Mouse (Mus musculus) lung, postnatal 0 days (tissue): ENCODE results near the gene Nenf. TPM values are rescaled to one million over a fixed set of nuclear protein-coding genes. Genes with fewer than 3 reads are reported as not detected.

ENCODE experiments used
- ATAC-seq: fragments of 200-750 bp; cut with Nextera tagmentation; 2 replicates; pipeline ENCODE4 v1.8.0; 2017; ENCODE audit warnings: moderate library complexity
- DNase-seq: peaks from one replicate; pipeline ENCODE4 v3.0.0-alpha.2; 2016; ENCODE audit warnings: low spot score
- H3K27ac ChIP-seq: fragments of 300-500 bp; sonication (generic); 2 replicates; pipeline ENCODE4 v1.5.1; 2014; ENCODE audit warnings: antibody characterized with exemption, mild to moderate bottlenecking, low read length, mixed read lengths
- H3K27me3 ChIP-seq: fragments of 300-500 bp; sonication (generic); replicated peaks from 2 replicates; pipeline ENCODE4 v1.6.1; 2014; ENCODE audit warnings: low read length, mixed read lengths; ENCODE audit not compliant: insufficient read depth
- H3K36me3 ChIP-seq: fragments of 300-500 bp; sonication (generic); 2 replicates; pipeline ENCODE4 v1.6.1; 2014; ENCODE audit warnings: low read length, mixed read lengths; ENCODE audit not compliant: insufficient read depth
- H3K4me1 ChIP-seq: fragments of 300-500 bp; sonication (generic); 2 replicates; pipeline ENCODE4 v1.6.1; 2014; ENCODE audit warnings: antibody characterized with exemption, low read depth, low read length, mixed read lengths; ENCODE audit not compliant: insufficient read depth
- H3K4me2 ChIP-seq: fragments of 300-500 bp; sonication (generic); replicated peaks from 2 replicates; pipeline ENCODE4 v1.6.1; 2014; ENCODE audit warnings: low read depth, mild to moderate bottlenecking, low read length, moderate library complexity, mixed read lengths
- H3K4me3 ChIP-seq: fragments of 300-500 bp; sonication (generic); 2 replicates; pipeline ENCODE4 v1.5.1; 2014; ENCODE audit warnings: low read depth, low read length
- H3K9ac ChIP-seq: fragments of 300-500 bp; sonication (generic); replicated peaks from 2 replicates; pipeline ENCODE4 v1.6.1; 2014; ENCODE audit warnings: low read depth, mild to moderate bottlenecking
- H3K9me3 ChIP-seq: fragments of 300-500 bp; sonication (generic); 2 replicates; pipeline ENCODE4 v1.6.1; 2016; ENCODE audit warnings: low read length, mixed read lengths
- CTCF ChIP-seq: IDR thresholded peaks from 2 replicates; pipeline ENCODE4 v1.5.1; 2016; ENCODE audit warnings: antibody characterized with exemption, mild to moderate bottlenecking
- EP300 ChIP-seq: IDR thresholded peaks from 2 replicates; pipeline ENCODE4 v1.6.1; 2016; ENCODE audit warnings: antibody characterized with exemption, mild to moderate bottlenecking, control low read depth
- WGBS: fragments of 180-500 bp; shearing (Covaris S2); extraction: QIAGEN DNeasy Blood & Tissue Kit; methylation state at CpG from one replicate; pipeline ENCODE4 v1.1.7; 2014; 5-methylcytosine and 5-hydroxymethylcytosine counted together
- polyA plus RNA-seq: library from polyadenylated mRNA; unstranded; fragments of >200 nt; fragmentation: Nextera tagmentation; extraction: Ambion mirVana; gene quantifications from 2 replicates; pipeline ENCODE4 v1.2.1, GENCODE M21; 2015

Gene Nenf
- polyA plus RNA-seq, result 149 and 177 TPM in 2 replicates

- TF ChIP-seq EP300 (no peak), CTCF (peak; percentile 54)
- Histone ChIP-seq H3K9ac (peak within 1 kb of the TSS; percentile 71), H3K4me2 (peak within 1 kb of the TSS; percentile 79), H3K4me1 (peaks cover 10% of the 10 kb centered on the region; the same call in 1 of the 2 replicates), H3K4me3 (peak within 1 kb of the TSS; percentile 63), H3K27me3 (no peaks in the 10 kb centered on the region), H3K27ac (peak within 1 kb of the TSS; percentile 90), H3K36me3 (no peaks in the 10 kb centered on the region), H3K9me3 (no peaks in the 10 kb centered on the region)
- peak; percentile 91 for ATAC-seq
- 4% methylated on average over 27 of the region's 54 CpGs for WGBS
- peak; percentile 83 for DNase-seq
These were observed at the start of gene Nenf for GRCm38 (mm10) chr1:191317591-191318196. Gene Nenf (minus strand): TSS chr1:191318194.

- no peak for ATAC-seq
- H3K27me3 ChIP-seq, result no peaks in the 10 kb centered on the region
- WGBS, result 74% methylated on average over 4 of the region's 4 CpGs
These were observed 46.5 kb upstream of the Nenf start for GRCm38 (mm10) chr1:191364477-191364876.

GRCm38 (mm10) chr1:191362412-191362811 is 44.4 kb upstream of the Nenf start:
- Histone ChIP-seq H3K4me2 (no peak overlapping the region), H3K27me3 (no peaks in the 10 kb centered on the region), H3K27ac (no peak overlapping the region), H3K36me3 (peaks cover 34% of the 10 kb centered on the region; the same call in 1 of the 2 replicates), H3K4me1 (no peaks in the 10 kb centered on the region), H3K4me3 (no peak overlapping the region), H3K9me3 (no peaks in the 10 kb centered on the region), H3K9ac (no peak overlapping the region)
- TF ChIP-seq CTCF (no peak), EP300 (no peak)
- DNase-seq (no peak), ATAC-seq (no peak)
- 69% methylated on average over 6 of the region's 6 CpGs for WGBS

More at GRCm38 (mm10) chr1:191364477-191364876, 46.5 kb upstream of the Nenf start:
- no peak overlapping the region for H3K9ac ChIP-seq
- no peak overlapping the region for H3K4me2 ChIP-seq
- H3K36me3 ChIP-seq, result peaks cover 25% of the 10 kb centered on the region; the same call in 1 of the 2 replicates
- no peaks in the 10 kb centered on the region for H3K9me3 ChIP-seq
- peak; percentile 49 for DNase-seq
- H3K27ac ChIP-seq, result no peak overlapping the region
- no peaks in the 10 kb centered on the region for H3K4me1 ChIP-seq
- no peak overlapping the region for H3K4me3 ChIP-seq
- TF ChIP-seq CTCF (peak; percentile 69), EP300 (no peak)

GRCm38 (mm10) chr1:191359478-191359877 is 41.5 kb upstream of the Nenf start:
- peaks cover 36% of the 10 kb centered on the region; the same call in 1 of the 2 replicates for H3K36me3 ChIP-seq

GRCm38 (mm10) chr1:191356936-191357335 is 38.9 kb upstream of the Nenf start:
- no peaks in the 10 kb centered on the region for H3K27me3 ChIP-seq
- no peak for TF ChIP-seq EP300
- no peak for TF ChIP-seq CTCF
- no peaks in the 10 kb centered on the region for H3K4me1 ChIP-seq
- no peak overlapping the region for H3K4me2 ChIP-seq
- ATAC-seq (no peak), DNase-seq (no peak)
- no peak overlapping the region for H3K4me3 ChIP-seq
- H3K36me3 ChIP-seq, result peaks cover 46% of the 10 kb centered on the region
- 64% methylated on average over 1 of the region's 1 CpGs for WGBS
- H3K27ac ChIP-seq, result no peak overlapping the region
- no peak overlapping the region for H3K9ac ChIP-seq
- H3K9me3 ChIP-seq, result no peaks in the 10 kb centered on the region

More at GRCm38 (mm10) chr1:191359478-191359877, 41.5 kb upstream of the Nenf start:
- 83% methylated on average over 7 of the region's 7 CpGs for WGBS
- ATAC-seq (no peak), DNase-seq (no peak)
- no peak overlapping the region for H3K4me3 ChIP-seq
- no peak overlapping the region for H3K4me2 ChIP-seq
- no peaks in the 10 kb centered on the region for H3K9me3 ChIP-seq
- H3K27ac ChIP-seq, result no peak overlapping the region
- H3K9ac ChIP-seq, result no peak overlapping the region
- H3K27me3 ChIP-seq, result no peaks in the 10 kb centered on the region
- TF ChIP-seq EP300, result no peak
- no peak for TF ChIP-seq CTCF
- H3K4me1 ChIP-seq, result no peaks in the 10 kb centered on the region

- no peak for ATAC-seq
- no peaks in the 10 kb centered on the region for H3K4me1 ChIP-seq
- no peak overlapping the region for H3K4me2 ChIP-seq
- no peak for DNase-seq
- no peak overlapping the region for H3K27ac ChIP-seq
- no peaks in the 10 kb centered on the region for H3K27me3 ChIP-seq
- H3K4me3 ChIP-seq, result no peak overlapping the region
- WGBS, result 91% methylated on average over 4 of the region's 4 CpGs
- H3K36me3 ChIP-seq, result peaks cover 36% of the 10 kb centered on the region
- H3K9me3 ChIP-seq, result no peaks in the 10 kb centered on the region
- H3K9ac ChIP-seq, result no peak overlapping the region
- TF ChIP-seq CTCF (no peak), EP300 (no peak)
These were observed 35.8 kb upstream of the Nenf start for GRCm38 (mm10) chr1:191353836-191354235.
